Mouse (Mus musculus) cerebellum, adult 8-10 months (tissue): ENCODE data around the gene Iqcg.
"Not testable (repeated sequence)": the region's sequence is repeated elsewhere in the genome, so short reads cannot be mapped to it uniquely, and the experiment has no call there.

Experiments
- DNase-seq: peaks from one replicate; pipeline ENCODE4 v3.0.0; 2022

The Iqcg gene

GRCm38 (mm10) chr16:33056095-33056785 is at the start of gene Iqcg, which contains the start of gene Rpl35a:
Iqcg (minus strand) TSS chr16:33056218.
Rpl35a (plus strand) TSS chr16:33056453.
- peak; percentile 91 for DNase-seq

GRCm38 (mm10) chr16:33085666-33086065 is 29.6 kb upstream of the Iqcg start:
- DNase-seq: no peak

GRCm38 (mm10) chr16:33083996-33084395 is 28.0 kb upstream of the Iqcg start:
- DNase-seq: no peak

- DNase-seq: no peak
Measured at GRCm38 (mm10) chr16:33082951-33083350, 26.9 kb upstream of the Iqcg start.

GRCm38 (mm10) chr16:33080063-33080462 is 24.0 kb upstream of the Iqcg start:
- DNase-seq: no peak

- DNase-seq: no peak
Measured at GRCm38 (mm10) chr16:33077069-33077627, 21.1 kb upstream of the Iqcg start.

GRCm38 (mm10) chr16:33076078-33076477 is 20.1 kb upstream of the Iqcg start:
- no peak for DNase-seq

- no peak for DNase-seq
Measured at GRCm38 (mm10) chr16:33074967-33075366, 18.9 kb upstream of the Iqcg start.

GRCm38 (mm10) chr16:33072871-33073557 is 17.0 kb upstream of the Iqcg start:
- DNase-seq: no peak

GRCm38 (mm10) chr16:33070928-33071327 is 14.9 kb upstream of the Iqcg start:
- no peak for DNase-seq

GRCm38 (mm10) chr16:33064636-33065035 is 8.6 kb upstream of the Iqcg start:
- no peak for DNase-seq

- DNase-seq: no peak
Measured at GRCm38 (mm10) chr16:33063267-33063666, 7.2 kb upstream of the Iqcg start.

GRCm38 (mm10) chr16:33062682-33063131 is 6.7 kb upstream of the Iqcg start:
- DNase-seq: no peak

GRCm38 (mm10) chr16:33062024-33062681 is 6.1 kb upstream of the Iqcg start, which contains the start of gene Lmln:
Lmln (plus strand) TSS chr16:33062521.
- peak; percentile 87 for DNase-seq

- DNase-seq: no peak
Measured at GRCm38 (mm10) chr16:33061400-33061799, 5.4 kb upstream of the Iqcg start.

GRCm38 (mm10) chr16:33060926-33061325 is 4.9 kb upstream of the Iqcg start:
- DNase-seq: no peak

GRCm38 (mm10) chr16:33059471-33059870 is 3.5 kb upstream of the Iqcg start:
- DNase-seq: no peak

GRCm38 (mm10) chr16:33058656-33059055 is 2.6 kb upstream of the Iqcg start:
- not testable (repeated sequence) for DNase-seq

GRCm38 (mm10) chr16:33058033-33058432 is 2.0 kb upstream of the Iqcg start:
- no peak for DNase-seq

- no peak for DNase-seq
Measured at GRCm38 (mm10) chr16:33056786-33057185, 768 bp upstream of the Iqcg start.

- no peak for DNase-seq
Measured at GRCm38 (mm10) chr16:33055655-33056054, 363 bp downstream of the Iqcg start.

GRCm38 (mm10) chr16:33054927-33055326 is 1.1 kb downstream of the Iqcg start:
- not testable (repeated sequence) for DNase-seq

- no peak for DNase-seq
Measured at GRCm38 (mm10) chr16:33053141-33053540, 2.9 kb downstream of the Iqcg start.
